Mouse (Mus musculus) thymus, postnatal 10 days (tissue): ENCODE measurements around the gene Flot1.

ENCODE experiments used
- DNase-seq, 2 experiments: peaks; one replicate each; pipeline ENCODE4 v3.0.0; 2021; ENCODE audit warnings: low spot score in 2 of 2

Gene Flot1

DNA sequence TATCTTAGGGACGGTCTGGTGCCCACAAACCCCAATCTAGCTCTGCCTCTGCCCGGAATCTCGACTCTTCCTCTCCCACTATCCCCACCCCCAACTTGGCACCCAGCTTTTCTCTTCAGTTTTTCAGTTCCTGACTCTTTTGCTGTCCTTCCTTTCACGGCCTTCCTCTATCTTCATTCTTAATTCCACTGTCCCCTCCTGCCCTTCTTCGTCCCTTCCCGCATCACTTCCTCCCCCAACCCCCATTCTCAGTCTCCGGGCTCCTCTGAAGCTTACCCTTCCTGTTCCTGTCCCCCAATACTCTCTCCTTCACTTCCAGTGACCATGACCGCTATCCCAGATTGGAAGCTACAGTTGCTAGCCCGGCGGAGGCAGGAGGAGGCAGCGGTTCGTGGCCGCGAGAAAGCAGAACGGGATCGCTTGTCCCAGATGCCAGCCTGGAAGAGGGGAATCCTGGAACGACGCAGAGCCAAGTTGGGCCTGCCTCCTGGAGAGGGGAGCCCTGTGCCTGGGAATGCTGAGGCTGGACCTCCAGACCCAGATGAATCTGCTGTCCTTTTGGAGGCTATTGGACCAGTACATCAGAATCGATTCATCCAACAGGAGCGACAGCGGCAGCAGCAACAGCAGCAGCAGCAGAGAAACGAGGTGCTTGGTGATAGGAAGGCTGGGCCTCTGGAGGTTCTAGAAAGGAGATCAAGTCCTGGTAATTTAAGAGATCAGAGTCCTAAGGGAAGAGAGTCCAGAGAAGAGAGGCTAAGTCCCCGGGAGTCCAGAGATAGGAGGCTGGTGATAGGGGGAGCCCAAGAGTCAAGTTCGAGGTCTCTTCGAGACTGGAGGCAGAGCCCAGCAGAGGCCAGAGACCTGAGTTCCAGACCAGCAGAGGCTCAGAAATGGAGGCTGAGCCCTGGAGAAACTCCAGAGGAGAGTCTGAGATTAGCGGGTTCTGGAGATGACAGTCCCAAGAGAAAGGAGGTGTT is 44.2 kb downstream of the Flot1 start:
- DNase-seq, result peak; percentile 38 to 63

DNA sequence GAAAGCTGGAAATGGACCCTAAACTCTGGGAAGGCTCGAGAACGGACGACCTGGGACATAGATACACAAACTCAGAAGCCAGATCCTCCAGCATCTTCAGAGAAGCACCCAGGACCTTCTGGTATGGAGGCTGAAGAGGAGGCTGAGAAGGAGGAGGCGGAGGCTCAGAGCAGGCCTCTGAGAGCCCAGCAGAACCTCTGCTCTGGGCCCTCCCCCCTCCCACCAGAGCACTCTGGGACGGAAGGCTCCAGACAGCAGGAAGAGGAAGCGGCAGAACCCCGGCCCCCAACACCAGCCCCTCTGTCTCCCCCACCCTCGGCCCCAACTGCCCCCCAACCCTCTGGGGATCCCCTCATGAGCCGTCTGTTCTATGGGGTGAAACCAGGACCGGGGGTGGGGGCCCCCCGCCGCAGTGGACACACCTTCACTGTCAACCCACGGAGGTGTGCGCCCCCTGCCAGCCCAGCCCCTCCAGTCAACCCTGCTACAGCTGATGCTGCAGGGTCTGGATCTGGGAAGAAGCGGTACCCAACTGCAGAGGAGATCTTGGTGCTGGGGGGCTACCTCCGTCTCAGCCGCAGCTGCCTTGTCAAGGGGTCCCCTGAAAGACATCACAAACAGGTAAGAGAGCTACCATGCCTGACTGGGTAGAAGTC is 45.3 kb downstream of the Flot1 start:
- peak; percentile 51 to 52 for DNase-seq

- DNase-seq, result no peak
Observed at GRCm38 (mm10) chr17:35868961-35869345, 45.9 kb downstream of the Flot1 start.

- peak; percentile 50 to 54 for DNase-seq
Observed at GRCm38 (mm10) chr17:35869346-35870067, 46.5 kb downstream of the Flot1 start.

DNA sequence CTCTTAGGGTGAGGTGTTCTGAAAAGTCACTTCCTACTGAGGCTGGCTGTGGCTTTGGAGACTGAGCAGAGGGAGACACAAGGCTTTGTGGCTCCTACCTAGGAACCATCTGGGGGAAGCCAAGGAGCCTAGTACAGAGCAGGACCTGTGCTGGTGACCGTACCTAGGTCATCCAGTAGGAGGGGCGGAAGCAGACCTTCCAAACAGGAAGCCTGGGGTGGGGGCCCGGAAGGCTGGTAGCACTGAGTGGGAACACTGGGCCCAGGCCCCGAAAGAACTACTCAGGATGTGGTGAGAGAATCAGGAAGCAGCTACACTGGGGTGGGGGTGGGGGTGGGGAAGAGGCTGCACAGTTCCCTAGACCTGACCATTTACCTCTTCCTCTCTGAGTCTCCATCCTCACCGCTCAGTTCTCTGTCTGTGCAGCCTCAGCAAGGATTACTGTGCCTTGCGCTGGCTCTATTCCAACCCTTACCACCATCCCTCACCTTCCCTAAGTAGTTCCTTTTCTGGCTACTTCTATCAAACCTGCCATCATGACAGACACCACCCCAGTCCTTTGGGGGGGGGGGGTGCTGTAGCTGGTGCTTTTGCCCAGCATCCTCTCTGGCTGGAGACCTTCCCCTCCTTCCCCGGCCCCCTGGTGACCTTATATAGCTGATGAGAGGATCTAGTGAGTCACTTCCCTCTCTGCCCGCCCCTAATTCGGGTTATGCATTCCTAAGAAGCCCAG is 47.3 kb downstream of the Flot1 start:
- DNase-seq, result peak; percentile 80 to 85

GRCm38 (mm10) chr17:35870884-35871696 is 48.1 kb downstream of the Flot1 start:
- DNase-seq, result peak; percentile 46 to 64

DNA sequence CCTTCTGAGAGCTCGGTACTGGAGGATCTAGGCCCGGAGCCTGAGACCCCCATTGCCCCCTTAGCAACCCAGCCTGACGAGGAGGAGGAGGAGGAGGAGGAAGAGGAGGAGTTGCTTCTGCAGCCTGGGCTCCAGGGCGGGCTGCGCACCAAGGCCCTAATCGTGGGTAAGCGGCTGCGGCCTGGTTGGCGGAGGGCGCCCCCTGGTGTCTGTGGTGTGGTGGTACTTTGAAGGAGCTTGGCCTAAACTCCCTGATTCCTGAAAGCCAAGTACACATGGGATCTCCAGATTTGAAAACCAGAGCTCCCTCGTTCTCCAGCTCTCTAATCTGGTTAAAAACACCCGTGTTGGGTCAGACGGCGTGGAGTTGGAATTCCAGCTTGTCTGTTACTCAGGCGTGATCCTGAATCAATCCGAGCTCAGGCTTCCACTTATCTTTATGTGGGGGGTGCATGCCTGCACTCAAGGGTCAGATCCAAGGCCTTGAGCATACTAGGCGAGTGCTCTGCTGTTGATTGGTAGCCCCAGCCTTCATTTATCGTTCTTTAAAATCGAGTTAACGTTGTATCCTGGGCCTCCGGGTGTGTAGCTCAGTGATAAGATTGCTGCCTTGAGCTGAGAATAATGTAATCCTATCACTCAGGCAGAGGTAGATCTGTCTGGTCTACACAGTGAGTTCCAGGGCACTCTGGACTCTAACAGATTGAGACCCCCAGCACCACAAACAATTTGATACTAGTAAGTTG is 50.9 kb downstream of the Flot1 start:
- peak; percentile 74 to 93 for DNase-seq

GRCm38 (mm10) chr17:35874721-35875120 is 51.7 kb downstream of the Flot1 start:
- no peak for DNase-seq

- peak; percentile 90 to 96 for DNase-seq
Observed at GRCm38 (mm10) chr17:35879245-35880057, 56.4 kb downstream of the Flot1 start, which contains the start of gene Dhx16. Gene Dhx16, plus strand, starts transcription at chr17:35879819.
